Mouse (Mus musculus): ENCODE data around the gene Mier2.

DNA sequence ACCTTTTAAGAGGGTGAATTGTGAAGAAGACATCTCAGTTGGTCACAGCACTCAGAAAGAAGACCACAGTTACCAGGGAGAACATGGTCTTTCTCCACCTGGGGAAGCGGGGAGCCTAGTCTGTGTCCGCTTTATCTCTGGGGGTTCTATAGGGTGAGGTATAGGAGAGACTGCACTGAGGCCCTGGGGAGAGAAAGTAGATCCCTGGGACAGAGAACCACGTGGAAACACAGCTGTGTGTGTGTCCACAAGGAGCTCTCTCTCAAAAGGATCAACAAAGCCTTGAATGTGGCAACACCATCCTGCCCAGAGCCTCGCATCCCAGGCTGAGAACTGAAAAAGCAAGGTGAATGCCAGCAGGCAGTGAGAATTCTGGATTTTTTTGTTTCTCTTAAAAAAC, 22.4 kb upstream of the Mier2 start:
- TF ChIP-seq POLR2A (IDR thresholded peaks at IDR 0.05; ENCODE audit: borderline replicate concordance, control insufficient read depth, low read depth, low read length) (no peak), CTCF (IDR thresholded peaks at IDR 0.05; ENCODE audit: control insufficient read depth, insufficient read depth, low read length) (no peak)
